Mouse (Mus musculus) liver, adult 2 months (tissue): ENCODE data around the gene Upk1a. TPM values are rescaled to one million over a fixed set of nuclear protein-coding genes. Genes with fewer than 3 reads are reported as not detected.
A peak's percentile ranks its signal among the peaks of the same experiment; 100 is the strongest.

ENCODE experiments used
- DNase-seq: peaks from one replicate; pipeline ENCODE4 v3.0.0-alpha.2; 2011; ENCODE audit warnings: low read depth, low spot score; ENCODE audit errors: extremely low read depth
- H3K27ac ChIP-seq: fragments of 200-500 bp; replicated peaks from 2 replicates; pipeline ENCODE4 v1.5.1; 2012; ENCODE audit warnings: low read depth, mild to moderate bottlenecking, control low read depth, inconsistent platforms, low read length; ENCODE audit not compliant: insufficient read depth
- H3K27me3 ChIP-seq: fragments of 200-500 bp; 2 replicates; pipeline ENCODE4 v1.6.1; 2012; ENCODE audit warnings: mild to moderate bottlenecking, moderate library complexity, low read length, inconsistent platforms; ENCODE audit not compliant: control insufficient read depth, insufficient read depth
- H3K36me3 ChIP-seq: fragments of 200-500 bp; 2 replicates; pipeline ENCODE4 v1.6.1; 2012; ENCODE audit warnings: low read length, inconsistent platforms; ENCODE audit not compliant: control insufficient read depth, insufficient read depth
- H3K4me1 ChIP-seq: fragments of 200-500 bp; 2 replicates; pipeline ENCODE4 v1.6.1; 2011; ENCODE audit warnings: low read length; ENCODE audit not compliant: control insufficient read depth, insufficient read depth
- H3K4me3 ChIP-seq: fragments of 200-500 bp; 2 replicates; pipeline ENCODE4 v1.5.1; 2011; ENCODE audit warnings: low read depth, mild to moderate bottlenecking, control low read depth, low read length, moderate library complexity; ENCODE audit not compliant: insufficient read depth
- H3K79me2 ChIP-seq: fragments of 200-500 bp; 2 replicates; pipeline ENCODE4 v1.6.1; 2012; ENCODE audit warnings: inconsistent platforms, mild to moderate bottlenecking, low read length, moderate library complexity; ENCODE audit not compliant: control insufficient read depth, insufficient read depth
- H3K9ac ChIP-seq: fragments of 200-500 bp; 2 replicates; pipeline ENCODE4 v1.6.1; 2012; ENCODE audit warnings: low read depth, mild to moderate bottlenecking, control low read depth, inconsistent platforms, low read length
- CTCF ChIP-seq: fragments of 200-500 bp; IDR thresholded peaks from 2 replicates; pipeline ENCODE4 v1.5.1; 2011; ENCODE audit warnings: low read depth, low read length, control low read depth
- POLR2A ChIP-seq: fragments of 200-500 bp; IDR thresholded peaks from 2 replicates; pipeline ENCODE4 v1.6.1; 2011; ENCODE audit warnings: low read length, control low read depth; ENCODE audit not compliant: insufficient read depth; ENCODE audit errors: extremely low read depth
- WGBS: fragments of 180-500 bp; shearing (Covaris S2); methylation state at CpG from one replicate; pipeline ENCODE4 v1.1.7; 2018; 5-methylcytosine and 5-hydroxymethylcytosine counted together
- polyA plus RNA-seq: library from polyadenylated mRNA; depleted of rRNA; stranded (reverse); fragments of >200 nt; gene quantifications from 2 replicates; pipeline ENCODE4 v1.2.3, GENCODE M21; 2012
- total RNA-seq: library from RNA; depleted of rRNA; stranded (reverse); fragments of >200 nt; gene quantifications from 2 replicates; pipeline ENCODE4 v1.2.3, GENCODE M21; 2014

The Upk1a gene
- total and polyA plus RNA-seq, 2 experiments = 0.23 TPM; not detected in 1

DNA sequence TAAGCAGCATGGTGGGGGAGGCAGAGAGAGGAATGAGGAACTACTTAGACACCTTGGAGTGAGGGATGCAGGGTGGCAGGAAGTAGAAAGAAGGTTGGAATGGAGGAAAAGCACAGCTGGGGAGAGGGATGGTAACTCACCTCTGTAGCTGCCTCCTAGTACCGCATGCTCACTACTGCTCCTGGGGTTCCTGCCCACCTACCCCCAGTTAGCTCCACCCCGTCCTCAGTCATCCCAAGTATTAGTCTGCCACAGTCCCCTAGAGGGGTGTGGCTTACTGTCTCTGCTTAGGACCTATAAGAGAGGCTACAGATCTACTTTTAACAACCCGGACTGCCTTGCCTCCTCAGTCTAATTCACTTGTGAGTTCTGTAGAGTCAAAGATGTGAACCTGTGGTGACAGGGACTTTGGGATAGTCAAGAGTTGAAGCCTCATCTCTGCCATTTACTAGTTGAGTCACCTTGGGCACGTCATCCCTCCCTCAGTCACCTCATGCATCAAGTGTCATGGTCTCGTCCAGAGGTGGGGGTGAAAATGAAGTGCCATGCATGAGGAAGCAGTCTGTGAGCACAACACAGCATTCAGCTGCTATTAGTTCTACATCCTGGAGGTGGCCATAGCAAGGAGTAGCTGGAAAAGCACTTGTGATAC is 19.7 kb downstream of the Upk1a start:
- Histone ChIP-seq H3K27ac (no peak overlapping the region), H3K36me3 (no peaks in the 10 kb centered on the region), H3K4me3 (no peak overlapping the region), H3K4me1 (peaks cover 5% of the 10 kb centered on the region; the same call in 1 of the 2 replicates), H3K79me2 (peaks cover 4% of the 10 kb centered on the region; the same call in 1 of the 2 replicates), H3K27me3 (no peaks in the 10 kb centered on the region), H3K9ac (no peak overlapping the region)
- DNase-seq = no peak
- 83% methylated on average over 5 of the region's 5 CpGs for WGBS
- no peak for TF ChIP-seq POLR2A
- no peak for TF ChIP-seq CTCF

GRCm38 (mm10) chr7:30591605-30591951 is 21.1 kb downstream of the Upk1a start:
- Histone ChIP-seq H3K27me3 (no peaks in the 10 kb centered on the region), H3K79me2 (peaks cover 15% of the 10 kb centered on the region), H3K4me1 (peaks cover 7% of the 10 kb centered on the region; the same call in 1 of the 2 replicates), H3K36me3 (no peaks in the 10 kb centered on the region), H3K4me3 (no peak overlapping the region), H3K9ac (no peak overlapping the region), H3K27ac (no peak overlapping the region)
- TF ChIP-seq CTCF (no peak), POLR2A (no peak)
- no peak for DNase-seq
- 88% methylated on average over 4 of the region's 4 CpGs for WGBS

GRCm38 (mm10) chr7:30590927-30591604 is 21.6 kb downstream of the Upk1a start:
- H3K79me2 ChIP-seq = peaks cover 16% of the 10 kb centered on the region
- no peaks in the 10 kb centered on the region for H3K27me3 ChIP-seq
- TF ChIP-seq CTCF = no peak
- no peak for TF ChIP-seq POLR2A
- no peaks in the 10 kb centered on the region for H3K36me3 ChIP-seq
- H3K9ac ChIP-seq = peak overlapping the region; percentile 75
- peak overlapping the region; percentile 91 for H3K27ac ChIP-seq
- no peak for DNase-seq
- WGBS = 80% methylated on average over 9 of the region's 9 CpGs
- H3K4me1 ChIP-seq = peaks cover 7% of the 10 kb centered on the region; the same call in 1 of the 2 replicates
- no peak overlapping the region for H3K4me3 ChIP-seq

DNA sequence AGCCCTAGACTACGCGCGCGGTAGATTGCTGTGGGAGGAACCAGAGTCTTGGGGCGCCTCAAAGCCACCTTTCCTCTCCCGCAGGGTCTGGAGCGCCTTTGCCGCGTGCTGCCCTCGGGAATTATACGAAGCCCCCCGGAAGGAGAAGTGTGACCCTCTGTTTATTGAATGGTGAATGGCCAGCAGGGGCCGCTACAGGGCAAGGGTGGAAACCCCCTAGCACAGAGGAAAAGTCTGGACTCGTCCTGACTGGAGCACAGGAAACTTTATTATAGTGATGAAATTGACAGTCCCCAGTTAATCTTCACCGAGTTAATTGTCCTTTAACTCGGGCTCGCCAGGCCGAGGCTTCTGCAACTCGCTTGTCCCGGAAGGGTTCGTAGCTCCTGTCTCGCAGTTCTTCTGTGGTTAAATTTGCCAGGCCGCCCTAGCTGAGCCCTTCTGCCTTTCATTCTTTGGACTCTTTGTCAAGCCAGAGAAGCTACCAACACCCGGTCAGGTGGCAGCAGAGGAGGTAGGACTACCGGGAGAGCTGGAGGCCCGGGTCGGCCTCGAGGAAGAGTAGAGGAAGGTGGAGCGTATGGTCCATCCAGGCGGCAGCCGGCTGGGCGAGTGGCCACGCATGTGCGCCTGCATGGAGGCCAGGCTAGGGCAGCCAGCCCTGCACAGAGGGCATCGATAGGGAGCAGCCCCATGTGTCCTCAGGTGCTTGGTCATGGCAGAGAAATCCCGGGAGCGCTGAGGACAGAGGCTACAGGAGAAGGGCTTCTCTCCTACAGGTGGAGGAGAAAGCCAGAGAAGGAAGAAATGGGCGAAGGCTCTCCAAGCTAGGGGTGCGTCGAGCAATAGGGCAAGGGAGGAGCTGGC is 23.0 kb downstream of the Upk1a start:
- H3K36me3 ChIP-seq = no peaks in the 10 kb centered on the region
- peaks cover 7% of the 10 kb centered on the region; the same call in 1 of the 2 replicates for H3K4me1 ChIP-seq
- 8% methylated on average over 40 of the region's 40 CpGs for WGBS
- TF ChIP-seq CTCF = peak; percentile 87
- no peak for TF ChIP-seq POLR2A
- H3K27me3 ChIP-seq = no peaks in the 10 kb centered on the region
- H3K9ac ChIP-seq = peak overlapping the region; percentile 75
- peak overlapping the region; percentile 68 for H3K4me3 ChIP-seq
- peaks cover 16% of the 10 kb centered on the region for H3K79me2 ChIP-seq
- peak overlapping the region; percentile 91 for H3K27ac ChIP-seq
- DNase-seq = peak; percentile 83

DNA sequence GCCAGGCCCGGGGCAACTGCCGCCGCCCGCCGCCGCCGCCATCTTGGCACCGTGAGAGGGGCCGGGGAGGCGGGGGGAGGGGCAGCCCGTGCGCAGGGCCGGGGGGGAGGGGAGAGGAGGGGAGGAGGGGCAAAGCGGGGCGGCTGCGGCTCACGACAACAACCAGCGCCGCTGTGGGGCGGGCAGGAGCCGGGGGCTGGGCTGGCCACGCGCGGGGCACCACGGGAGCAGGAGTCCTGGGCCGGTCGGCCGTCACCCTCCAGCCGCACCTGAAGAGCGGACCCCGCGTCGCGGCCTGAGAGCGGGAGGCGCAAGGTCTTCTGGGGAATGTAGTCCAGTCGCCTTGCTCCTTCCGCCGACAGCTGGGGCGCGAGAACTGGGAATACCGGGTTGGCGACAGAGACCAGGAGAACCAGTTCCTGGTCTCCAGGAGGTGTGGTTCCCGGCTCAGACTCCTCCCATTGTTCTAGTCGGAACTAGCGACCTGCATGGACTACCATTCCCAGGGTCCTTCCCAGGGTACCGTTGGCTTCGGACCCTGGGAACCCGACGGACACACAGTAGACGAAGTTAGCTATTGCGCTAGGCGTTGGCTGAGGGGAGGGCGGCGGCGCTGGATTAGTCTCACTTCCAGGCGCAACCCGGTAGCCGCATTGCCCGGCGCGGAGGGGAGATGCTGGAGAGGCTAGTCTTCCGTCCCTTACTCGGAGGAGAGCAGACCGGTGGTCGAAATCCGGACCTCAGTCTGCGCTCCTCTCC is 23.8 kb downstream of the Upk1a start, which contains the start of gene Kmt2b:
TSS of gene Kmt2b (minus strand) at position 51 of the 759 bp plus-strand sequence.
- H3K4me1 ChIP-seq = peaks cover 7% of the 10 kb centered on the region; the same call in 1 of the 2 replicates
- H3K27me3 ChIP-seq = no peaks in the 10 kb centered on the region
- H3K27ac ChIP-seq = peak within 1 kb of the TSS; percentile 91
- no peak for TF ChIP-seq CTCF
- TF ChIP-seq POLR2A = peak; percentile 79
- H3K4me3 ChIP-seq = peak within 1 kb of the TSS; percentile 93
- DNase-seq = peak; percentile 98
- peaks cover 21% of the 10 kb centered on the region for H3K79me2 ChIP-seq
- peak within 1 kb of the TSS; percentile 99 for H3K9ac ChIP-seq
- 1% methylated on average over 58 of the region's 68 CpGs for WGBS
- no peaks in the 10 kb centered on the region for H3K36me3 ChIP-seq
